Mouse (Mus musculus) stomach, postnatal 0 days (tissue): ENCODE results near the gene Rin2.

Source experiments
- CTCF ChIP-seq: IDR thresholded peaks from 2 replicates; pipeline ENCODE4 v1.5.1; 2016; ENCODE audit warnings: antibody characterized with exemption, low read depth, mild to moderate bottlenecking, moderate library complexity
- EP300 ChIP-seq: optimal IDR thresholded peaks from 2 replicates; pipeline ENCODE3; 2016; ENCODE audit warnings: antibody characterized with exemption

GRCm38 (mm10) chr2:145753973-145754372 lies 79.0 kb downstream of the Rin2 start:
- TF ChIP-seq CTCF (no peak), EP300 (no peak)
